Mouse (Mus musculus) cerebellum, adult 2 months (tissue): ENCODE measurements around the gene Dntt.

Experiments used
- CTCF ChIP-seq: fragments of 200-500 bp; IDR thresholded peaks from 2 replicates; pipeline ENCODE4 v1.5.1; 2011; ENCODE audit warnings: low read depth, mild to moderate bottlenecking, control low read depth, low read length, moderate library complexity, borderline replicate concordance; ENCODE audit not compliant: insufficient read depth
- POLR2A ChIP-seq: fragments of 200-500 bp; IDR thresholded peaks from 2 replicates; pipeline ENCODE4 v1.6.1; 2011; ENCODE audit warnings: low read length, control low read depth, borderline replicate concordance; ENCODE audit not compliant: insufficient read depth

- TF ChIP-seq CTCF (no peak), POLR2A (no peak)
These were observed at the start of gene Dntt for GRCm38 (mm10) chr19:41029219-41029618.
